Mouse (Mus musculus): ENCODE measurements at regions not wholly inside any gene's neighbourhood (a gene's known extent, or its start where the extent isn't known, plus 50 kb on each side); places are given as distances from the start of the nearest gene placed in this dataset.

DNA sequence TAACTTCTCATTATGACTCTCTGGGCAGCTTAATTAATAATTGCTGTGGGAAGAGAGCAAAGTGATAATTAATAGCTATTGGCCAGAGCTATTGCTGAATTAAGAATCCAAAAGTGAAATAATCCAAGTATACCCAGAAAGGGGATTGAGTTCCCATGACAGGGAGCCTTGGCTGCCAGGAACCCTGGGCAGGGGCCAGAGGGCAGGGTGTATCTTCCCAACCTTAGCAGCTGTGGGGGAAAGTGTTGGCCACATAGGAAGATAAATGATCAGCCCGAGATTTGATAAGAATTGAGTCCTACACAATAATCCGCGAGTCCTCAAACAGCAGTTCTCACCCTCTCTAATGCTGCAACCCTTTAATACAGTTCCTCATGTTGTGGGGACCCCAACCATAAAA, 450.0 kb upstream of the Meis1 start:
- Histone ChIP-seq H3K27ac (ENCODE audit: low read depth) (no peak overlapping the region), H3K9me3 (ENCODE audit: control insufficient read depth, low read length) (no peaks in the 10 kb centered on the region), H3K36me3 (ENCODE audit: control insufficient read depth, insufficient read depth, low read length) (no peaks in the 10 kb centered on the region), H3K4me2 (ENCODE audit: low read length) (no peak overlapping the region), H3K4me1 (replicated peaks; ENCODE audit: control insufficient read depth, insufficient read depth, low read length) (no peaks in the 10 kb centered on the region), H3K4me3 (ENCODE audit: low read depth, low read length) (no peak overlapping the region), H3K9ac (ENCODE audit: low read length) (no peak overlapping the region), H3K27me3 (replicated peaks; ENCODE audit: control insufficient read depth, insufficient read depth, low read length) (no peaks in the 10 kb centered on the region)
- WGBS = 85% methylated on average over 3 of the region's 3 CpGs
- ATAC-seq (replicated peaks; ENCODE audit: low FRiP score, low TSS enrichment, low read depth) (no peak), DNase-seq (ENCODE audit: low spot score) (no peak)

DNA sequence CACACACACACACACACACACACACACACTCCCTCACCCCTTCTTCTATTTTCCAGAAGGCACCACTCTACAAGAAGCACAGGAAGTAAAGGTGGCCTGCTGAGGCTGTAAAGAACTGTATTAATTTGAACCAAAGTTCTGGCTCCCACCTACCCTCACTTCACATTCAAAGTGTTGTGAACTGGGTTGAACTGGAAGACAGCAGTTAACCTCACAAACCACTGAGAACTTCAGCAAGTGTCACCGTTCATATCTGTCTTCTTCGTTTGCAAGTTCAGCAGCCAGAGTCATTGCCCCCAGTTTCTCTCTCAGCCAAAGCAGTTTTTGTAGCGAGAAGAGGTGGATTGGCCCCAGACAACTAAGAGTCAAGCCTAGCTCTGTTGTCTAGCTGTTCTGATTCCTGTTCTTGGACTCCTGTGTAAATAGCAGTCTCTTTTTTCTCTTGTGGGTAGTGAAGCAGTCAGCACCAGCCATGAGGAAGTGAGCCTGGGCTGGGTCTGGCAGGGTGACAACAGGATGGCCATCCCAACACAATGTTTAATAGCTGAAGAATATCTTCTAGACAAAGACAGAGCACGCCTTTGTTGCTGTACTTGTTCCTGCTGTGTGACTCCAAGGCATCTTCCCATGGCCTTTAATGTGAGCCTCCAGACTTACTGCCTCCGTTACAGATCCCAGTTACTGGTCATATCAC, 452.0 kb upstream of the Meis1 start:
- H3K27me3 ChIP-seq (replicated peaks; ENCODE audit: control insufficient read depth, insufficient read depth, low read length) = no peaks in the 10 kb centered on the region
- no peaks in the 10 kb centered on the region for H3K4me1 ChIP-seq (replicated peaks; ENCODE audit: control insufficient read depth, insufficient read depth, low read length)
- no peak for DNase-seq (ENCODE audit: low spot score)
- H3K36me3 ChIP-seq (ENCODE audit: control insufficient read depth, insufficient read depth, low read length) = no peaks in the 10 kb centered on the region
- 87% methylated on average over 5 of the region's 5 CpGs for WGBS
- H3K4me3 ChIP-seq (ENCODE audit: low read depth, low read length) = no peak overlapping the region
- no peak for ATAC-seq (replicated peaks; ENCODE audit: low FRiP score, low TSS enrichment, low read depth)
- no peak overlapping the region for H3K4me2 ChIP-seq (ENCODE audit: low read length)
- H3K27ac ChIP-seq (ENCODE audit: low read depth) = no peak overlapping the region
- H3K9ac ChIP-seq (ENCODE audit: low read length) = no peak overlapping the region
- no peaks in the 10 kb centered on the region for H3K9me3 ChIP-seq (ENCODE audit: control insufficient read depth, low read length)

DNA sequence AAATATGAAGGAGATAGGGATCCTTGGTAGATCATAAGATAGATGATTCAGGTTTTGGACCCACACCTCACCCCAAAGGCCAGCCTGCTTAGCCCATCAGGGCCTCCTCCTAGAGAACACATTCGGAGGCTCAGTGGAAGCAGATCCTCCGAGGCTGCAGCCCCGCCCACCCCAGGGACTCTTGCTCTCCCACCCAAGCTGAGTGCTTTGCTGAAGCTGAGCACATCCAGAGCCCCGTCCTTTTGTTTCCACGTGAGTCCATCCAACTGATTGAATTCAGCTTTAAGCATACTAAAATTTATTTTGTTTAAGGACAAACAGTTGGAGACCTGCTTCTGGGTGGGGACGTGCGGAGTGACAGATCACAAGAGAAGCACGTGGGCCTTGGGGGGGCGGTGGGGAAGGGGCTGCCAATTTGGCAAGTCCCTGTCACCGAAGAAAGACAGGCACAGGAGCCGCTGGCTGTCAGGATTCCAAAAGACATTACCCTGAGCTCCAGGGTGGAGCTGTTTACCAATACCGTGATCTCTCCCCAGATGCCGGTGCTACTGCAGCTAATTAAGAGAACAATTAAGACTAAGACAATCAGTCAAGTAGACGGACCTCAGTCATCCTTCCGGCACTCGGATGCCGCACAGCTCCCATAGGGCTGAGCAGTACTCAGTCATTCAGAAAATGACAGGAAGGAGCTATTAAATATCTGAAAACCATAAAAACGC, 448.9 kb upstream of the Spred2 start:
- DNase-seq (ENCODE audit: low spot score) (peak; percentile 53), ATAC-seq (replicated peaks; ENCODE audit: low FRiP score, low TSS enrichment, low read depth) (no peak; the same call in 1 of the 2 replicates)
- H3K9me3 ChIP-seq (ENCODE audit: control insufficient read depth, low read length) = no peaks in the 10 kb centered on the region
- no peak overlapping the region for H3K27ac ChIP-seq (ENCODE audit: low read depth)
- H3K9ac ChIP-seq (ENCODE audit: low read length) = no peak overlapping the region
- peak overlapping the region; percentile 47 for H3K4me2 ChIP-seq (ENCODE audit: low read length)
- H3K36me3 ChIP-seq (ENCODE audit: control insufficient read depth, insufficient read depth, low read length) = no peaks in the 10 kb centered on the region
- no peaks in the 10 kb centered on the region for H3K4me1 ChIP-seq (replicated peaks; ENCODE audit: control insufficient read depth, insufficient read depth, low read length)
- H3K4me3 ChIP-seq (ENCODE audit: low read depth, low read length) = peak overlapping the region; percentile 12
- WGBS = 17% methylated on average over 18 of the region's 18 CpGs
- no peaks in the 10 kb centered on the region for H3K27me3 ChIP-seq (replicated peaks; ENCODE audit: control insufficient read depth, insufficient read depth, low read length)

DNA sequence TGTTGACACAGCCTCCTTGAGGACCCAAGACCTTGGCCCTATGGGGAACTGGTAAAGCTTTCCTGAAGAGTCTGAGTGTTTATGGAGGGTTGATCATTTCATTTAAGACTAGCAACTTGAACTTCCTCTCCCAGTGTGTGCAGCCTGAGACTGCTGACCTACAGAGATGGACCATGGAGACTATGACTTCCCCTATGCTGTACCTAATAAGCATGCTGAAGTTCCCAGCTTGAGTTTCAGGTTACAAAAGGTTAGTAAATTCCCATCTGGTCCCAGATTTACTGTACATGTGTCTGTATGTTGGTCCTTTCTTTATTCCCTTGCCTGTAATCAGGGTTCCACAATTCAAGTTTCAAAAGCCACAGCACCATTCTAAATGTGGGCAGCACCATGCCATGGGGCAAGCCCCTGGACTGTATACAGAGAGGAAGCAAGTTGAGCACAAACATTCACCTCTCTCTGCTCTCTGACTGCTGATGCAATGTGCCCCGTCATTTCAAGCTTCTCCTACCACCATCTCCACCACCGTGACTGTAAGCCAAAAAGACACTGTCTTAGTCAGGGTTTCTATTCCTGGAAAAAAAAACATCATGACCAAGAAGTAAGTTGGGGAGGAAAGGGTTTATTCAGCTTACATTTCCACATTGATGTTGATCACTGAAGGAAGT, 431.0 kb upstream of the Spred2 start:
- DNase-seq (ENCODE audit: low spot score) (no peak), ATAC-seq (replicated peaks; ENCODE audit: low FRiP score, low TSS enrichment, low read depth) (no peak)
- no peak overlapping the region for H3K27ac ChIP-seq (ENCODE audit: low read depth)
- H3K4me3 ChIP-seq (ENCODE audit: low read depth, low read length) = no peak overlapping the region
- 87% methylated on average over 2 of the region's 2 CpGs for WGBS
- H3K36me3 ChIP-seq (ENCODE audit: control insufficient read depth, insufficient read depth, low read length) = no peaks in the 10 kb centered on the region
- H3K9ac ChIP-seq (ENCODE audit: low read length) = no peak overlapping the region
- H3K4me1 ChIP-seq (replicated peaks; ENCODE audit: control insufficient read depth, insufficient read depth, low read length) = no peaks in the 10 kb centered on the region
- H3K9me3 ChIP-seq (ENCODE audit: control insufficient read depth, low read length) = no peaks in the 10 kb centered on the region
- H3K27me3 ChIP-seq (replicated peaks; ENCODE audit: control insufficient read depth, insufficient read depth, low read length) = no peaks in the 10 kb centered on the region
- H3K4me2 ChIP-seq (ENCODE audit: low read length) = no peak overlapping the region

DNA sequence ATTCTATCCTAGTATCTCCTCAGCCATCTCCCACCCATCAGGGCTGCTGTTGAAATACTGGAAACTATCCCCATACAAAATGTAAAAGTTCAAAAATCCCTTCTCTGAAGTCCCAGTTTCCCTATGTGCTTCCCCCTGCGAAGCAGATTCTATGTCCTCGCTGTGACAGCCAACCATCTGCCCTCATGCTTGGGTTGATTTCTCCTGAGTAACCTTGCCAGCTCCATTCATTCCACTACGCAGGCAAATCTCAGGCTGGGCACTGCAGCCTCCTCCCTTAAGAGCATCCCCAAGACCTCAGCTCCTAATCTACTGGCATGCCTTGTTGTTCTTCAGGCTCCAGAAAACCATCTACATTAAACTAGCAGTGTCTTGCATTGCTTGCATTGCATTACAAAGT, 402.5 kb upstream of the Spred2 start:
- Histone ChIP-seq H3K4me3 (ENCODE audit: low read depth, low read length) (no peak overlapping the region), H3K9me3 (ENCODE audit: control insufficient read depth, low read length) (no peaks in the 10 kb centered on the region), H3K4me2 (ENCODE audit: low read length) (no peak overlapping the region), H3K4me1 (replicated peaks; ENCODE audit: control insufficient read depth, insufficient read depth, low read length) (no peaks in the 10 kb centered on the region), H3K27me3 (replicated peaks; ENCODE audit: control insufficient read depth, insufficient read depth, low read length) (no peaks in the 10 kb centered on the region), H3K27ac (ENCODE audit: low read depth) (no peak overlapping the region), H3K36me3 (ENCODE audit: control insufficient read depth, insufficient read depth, low read length) (no peaks in the 10 kb centered on the region), H3K9ac (ENCODE audit: low read length) (no peak overlapping the region)
- WGBS = 93% methylated on average over 3 of the region's 3 CpGs
- DNase-seq (ENCODE audit: low spot score) = no peak
- no peak for ATAC-seq (replicated peaks; ENCODE audit: low FRiP score, low TSS enrichment, low read depth)

DNA sequence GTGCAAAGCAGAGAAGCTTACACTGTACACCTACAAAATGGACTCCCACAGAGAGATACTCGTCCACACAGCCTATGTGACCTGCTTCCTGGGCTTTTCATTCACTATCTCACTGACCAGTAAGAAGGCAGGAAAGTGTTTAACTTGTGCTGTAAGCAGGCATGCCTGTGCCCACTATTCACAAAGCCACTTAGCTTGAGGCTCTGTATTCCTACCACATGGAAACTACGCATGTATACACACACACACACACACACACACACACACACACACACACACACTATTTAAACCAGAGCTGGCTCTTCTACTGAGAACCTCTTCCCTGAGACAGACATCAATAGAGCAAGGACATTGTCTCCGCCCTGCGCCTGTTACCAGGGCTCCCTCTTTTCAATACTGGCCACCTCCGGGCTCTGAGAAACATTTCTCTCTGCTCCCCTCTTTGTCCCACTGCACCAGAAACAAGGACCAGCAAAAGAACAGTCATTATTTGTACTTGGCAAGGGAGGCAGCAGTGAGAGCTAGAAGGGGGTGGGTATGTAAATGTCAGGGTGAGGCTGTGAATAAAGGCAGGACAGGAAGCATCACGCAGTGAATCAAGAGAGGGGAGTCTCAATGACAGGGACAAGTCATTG, 400.2 kb upstream of the Spred2 start:
- Histone ChIP-seq H3K9ac (ENCODE audit: low read length) (no peak overlapping the region), H3K27ac (ENCODE audit: low read depth) (no peak overlapping the region), H3K36me3 (ENCODE audit: control insufficient read depth, insufficient read depth, low read length) (no peaks in the 10 kb centered on the region), H3K4me1 (replicated peaks; ENCODE audit: control insufficient read depth, insufficient read depth, low read length) (no peaks in the 10 kb centered on the region), H3K4me3 (ENCODE audit: low read depth, low read length) (no peak overlapping the region), H3K4me2 (ENCODE audit: low read length) (no peak overlapping the region), H3K27me3 (replicated peaks; ENCODE audit: control insufficient read depth, insufficient read depth, low read length) (no peaks in the 10 kb centered on the region), H3K9me3 (ENCODE audit: control insufficient read depth, low read length) (no peaks in the 10 kb centered on the region)
- ATAC-seq (replicated peaks; ENCODE audit: low FRiP score, low TSS enrichment, low read depth) (no peak), DNase-seq (ENCODE audit: low spot score) (no peak)
- 65% methylated on average over 6 of the region's 6 CpGs for WGBS

DNA sequence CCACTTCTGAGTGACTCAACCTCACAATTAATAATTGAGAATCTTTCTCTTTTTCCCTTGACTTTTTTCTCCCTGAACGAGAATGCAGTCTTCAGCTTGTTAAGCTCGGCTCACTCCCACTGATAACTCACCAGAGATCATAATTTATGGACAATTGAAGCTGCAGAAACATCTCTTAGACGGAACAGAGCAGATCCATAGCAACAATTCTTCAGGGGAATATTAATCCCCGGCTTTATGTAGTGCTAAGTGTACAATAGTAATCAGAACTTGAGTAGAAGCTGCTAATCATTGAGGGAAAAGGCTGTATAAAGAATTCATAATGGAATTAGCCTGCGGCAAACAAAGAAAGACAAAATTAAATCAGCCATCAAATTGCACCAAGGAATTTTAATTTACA, 395.0 kb upstream of the Spred2 start:
- DNase-seq (ENCODE audit: low spot score) = no peak
- Histone ChIP-seq H3K36me3 (ENCODE audit: control insufficient read depth, insufficient read depth, low read length) (no peaks in the 10 kb centered on the region), H3K27me3 (replicated peaks; ENCODE audit: control insufficient read depth, insufficient read depth, low read length) (no peaks in the 10 kb centered on the region), H3K9ac (ENCODE audit: low read length) (no peak overlapping the region), H3K4me2 (ENCODE audit: low read length) (no peak overlapping the region), H3K9me3 (ENCODE audit: control insufficient read depth, low read length) (no peaks in the 10 kb centered on the region), H3K27ac (ENCODE audit: low read depth) (no peak overlapping the region), H3K4me1 (replicated peaks; ENCODE audit: control insufficient read depth, insufficient read depth, low read length) (0 out of 2 replicates have a peak, but pooled peaks cover 6% of the 10 kb centered on the region), H3K4me3 (ENCODE audit: low read depth, low read length) (no peak overlapping the region)
- 41% methylated on average over 5 of the region's 5 CpGs for WGBS
- ATAC-seq (replicated peaks; ENCODE audit: low FRiP score, low TSS enrichment, low read depth) = no peak

DNA sequence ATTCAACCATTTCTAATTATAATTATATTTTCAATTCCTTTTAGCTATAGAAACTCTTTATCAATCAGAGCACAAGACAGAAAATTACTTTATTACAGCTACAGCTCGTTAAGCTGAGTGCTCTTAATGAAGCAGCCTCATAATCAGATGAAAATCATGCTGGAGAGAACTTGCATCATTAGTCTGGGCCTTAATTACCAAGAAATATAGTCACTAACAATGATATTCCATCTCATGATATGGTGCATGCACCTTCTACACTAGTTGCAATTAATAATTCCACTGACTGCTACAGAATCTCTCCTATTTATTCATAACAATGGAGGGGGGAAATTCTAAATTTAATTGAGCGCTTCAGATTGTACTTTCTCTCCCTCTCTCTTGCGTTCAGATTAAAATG, 393.5 kb upstream of the Spred2 start:
- DNase-seq (ENCODE audit: low spot score) (no peak), ATAC-seq (replicated peaks; ENCODE audit: low FRiP score, low TSS enrichment, low read depth) (no peak)
- H3K4me1 ChIP-seq (replicated peaks; ENCODE audit: control insufficient read depth, insufficient read depth, low read length) = 0 out of 2 replicates have a peak, but pooled peaks cover 6% of the 10 kb centered on the region
- 78% methylated on average over 3 of the region's 3 CpGs for WGBS
- no peak overlapping the region for H3K9ac ChIP-seq (ENCODE audit: low read length)
- no peak overlapping the region for H3K4me2 ChIP-seq (ENCODE audit: low read length)
- no peak overlapping the region for H3K27ac ChIP-seq (ENCODE audit: low read depth)
- no peaks in the 10 kb centered on the region for H3K36me3 ChIP-seq (ENCODE audit: control insufficient read depth, insufficient read depth, low read length)
- H3K9me3 ChIP-seq (ENCODE audit: control insufficient read depth, low read length) = no peaks in the 10 kb centered on the region
- H3K4me3 ChIP-seq (ENCODE audit: low read depth, low read length) = no peak overlapping the region
- H3K27me3 ChIP-seq (replicated peaks; ENCODE audit: control insufficient read depth, insufficient read depth, low read length) = no peaks in the 10 kb centered on the region

All from intestine, embryonic 14.5 days (tissue).